Mouse (Mus musculus): ENCODE measurements around the gene D17H6S53E.

GRCm38 (mm10) chr17:35121143-35121799 is 4.9 kb upstream of the D17H6S53E start, which contains the start of gene Gpank1:
- 0 out of 2 replicates have a peak, but pooled peaks have one; percentile 1 for TF ChIP-seq CTCF (IDR thresholded peaks at IDR 0.05; ENCODE audit: low read depth)
- no peak for TF ChIP-seq EP300 (optimal IDR thresholded peaks at IDR 0.05)

Measured in stomach, postnatal 0 days (tissue).